Mouse (Mus musculus) cerebellum, adult 8-10 months (tissue): ENCODE results near the gene Traip.
A peak's percentile ranks its signal among the peaks of the same experiment; 100 is the strongest.

ENCODE experiments used
- DNase-seq: peaks from one replicate; pipeline ENCODE4 v3.0.0; 2022

The Traip gene

GRCm38 (mm10) chr9:107949922-107950235, at the start of gene Traip:
Traip (plus strand) TSS chr9:107950136.
- DNase-seq = no peak

- DNase-seq = peak; percentile 93
Observed at GRCm38 (mm10) chr9:107900840-107901626, 48.9 kb upstream of the Traip start.

GRCm38 (mm10) chr9:107901627-107901914, 48.4 kb upstream of the Traip start:
- DNase-seq = no peak

- peak; percentile 90 for DNase-seq
Observed at GRCm38 (mm10) chr9:107904726-107905125, 45.2 kb upstream of the Traip start.

- no peak for DNase-seq
Observed at GRCm38 (mm10) chr9:107906252-107906966, 43.5 kb upstream of the Traip start, which contains the start of gene Mst1r. Mst1r (plus strand) TSS chr9:107906873.

GRCm38 (mm10) chr9:107906967-107907800, 42.8 kb upstream of the Traip start:
- DNase-seq = no peak

GRCm38 (mm10) chr9:107907801-107908120, 42.2 kb upstream of the Traip start:
- DNase-seq = no peak

- no peak for DNase-seq
Observed at GRCm38 (mm10) chr9:107908410-107909158, 41.4 kb upstream of the Traip start.

- DNase-seq = no peak
Observed at GRCm38 (mm10) chr9:107910025-107910769, 39.7 kb upstream of the Traip start.

- DNase-seq = no peak
Observed at GRCm38 (mm10) chr9:107914764-107915420, 35.0 kb upstream of the Traip start.

- no peak for DNase-seq
Observed at GRCm38 (mm10) chr9:107917895-107918608, 31.9 kb upstream of the Traip start.

- DNase-seq = no peak
Observed at GRCm38 (mm10) chr9:107918884-107919283, 31.1 kb upstream of the Traip start.

GRCm38 (mm10) chr9:107919441-107919840, 30.5 kb upstream of the Traip start:
- DNase-seq = no peak

GRCm38 (mm10) chr9:107923021-107923420, 26.9 kb upstream of the Traip start:
- DNase-seq = no peak

GRCm38 (mm10) chr9:107923956-107924355, 26.0 kb upstream of the Traip start:
- no peak for DNase-seq

- no peak for DNase-seq
Observed at GRCm38 (mm10) chr9:107925251-107925650, 24.7 kb upstream of the Traip start.

GRCm38 (mm10) chr9:107926920-107927420, 23.0 kb upstream of the Traip start:
- DNase-seq = no peak

- DNase-seq = no peak
Observed at GRCm38 (mm10) chr9:107927749-107928148, 22.2 kb upstream of the Traip start.

- DNase-seq = no peak
Observed at GRCm38 (mm10) chr9:107928169-107928568, 21.8 kb upstream of the Traip start, which contains the start of gene Actl11. Actl11 (plus strand) TSS chr9:107928469.

GRCm38 (mm10) chr9:107932221-107932620, 17.7 kb upstream of the Traip start:
- DNase-seq = no peak

- DNase-seq = no peak
Observed at GRCm38 (mm10) chr9:107934146-107934545, 15.8 kb upstream of the Traip start.
